Mouse (Mus musculus) large intestine, adult 2 months (tissue): ENCODE data around the gene Btbd35f6. TPM values are rescaled to one million over a fixed set of nuclear protein-coding genes. Genes with fewer than 3 reads are reported as not detected.
"Not testable (repeated sequence)": the region's sequence is repeated elsewhere in the genome, so short reads cannot be mapped to it uniquely, and the experiment has no call there.

Experiments used
- DNase-seq: peaks from one replicate; pipeline ENCODE4 v3.0.0-alpha.2; 2012; ENCODE audit warnings: low read depth, low spot score
- WGBS: fragments of 180-500 bp; shearing (Covaris S2); methylation state at CpG from one replicate; pipeline ENCODE4 v1.1.7; 2018; 5-methylcytosine and 5-hydroxymethylcytosine counted together
- polyA plus RNA-seq: library from polyadenylated mRNA; depleted of rRNA; stranded (reverse); fragments of >200 nt; gene quantifications from 2 replicates; pipeline ENCODE4 v1.2.3, GENCODE M21; 2012; rRNA removed

Btbd35f6 gene
- polyA plus RNA-seq, result not detected in 2 replicates

DNA sequence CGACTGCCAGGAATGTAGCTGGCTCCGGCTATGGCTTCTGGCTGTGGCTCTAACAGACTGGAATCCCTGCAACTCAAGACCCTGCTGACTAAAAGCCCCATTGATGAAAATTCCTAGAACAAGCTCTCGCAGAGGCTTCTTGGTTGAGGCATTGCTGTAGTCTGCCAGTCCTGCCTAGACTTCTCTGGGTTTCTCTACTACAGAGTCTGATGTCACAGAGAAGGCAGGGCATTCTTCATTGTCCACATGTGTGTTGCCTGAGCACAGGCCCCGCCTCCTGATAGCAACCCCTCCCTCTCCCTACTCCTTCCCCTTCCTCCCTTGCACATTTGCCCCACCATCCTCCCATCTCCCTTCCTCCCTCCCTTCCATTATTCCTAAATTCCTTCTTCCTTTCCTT lies at the start of gene Btbd35f6:
Btbd35f6 (minus strand) TSS at position 101 of the 400 bp plus-strand sequence.
- WGBS, result 58% methylated on average over 2 of the region's 4 CpGs
- not testable (repeated sequence) for DNase-seq

DNA sequence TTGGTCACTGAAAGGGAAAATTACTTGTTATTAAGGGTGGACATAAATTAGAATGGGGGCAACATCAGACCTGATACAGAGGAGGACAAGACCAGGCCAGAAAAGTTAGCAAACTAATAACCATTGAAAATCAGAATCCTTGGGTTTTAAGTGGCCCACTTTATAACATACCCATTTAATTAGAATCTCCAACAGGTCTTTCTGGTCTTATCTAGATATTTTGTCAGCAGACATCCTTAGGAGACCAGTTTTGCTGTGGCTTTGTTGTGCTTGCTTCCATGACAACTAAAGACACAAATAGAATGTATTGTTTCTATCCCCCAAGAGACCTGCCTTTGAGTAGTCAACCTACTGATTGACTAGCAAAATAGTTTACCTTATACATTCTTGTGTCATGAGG lies 30.4 kb upstream of the Btbd35f6 start, which contains the start of gene Gm21870:
Gm21870 (minus strand) TSS at position 101 of the 400 bp plus-strand sequence.
- not testable (repeated sequence) for DNase-seq

DNA sequence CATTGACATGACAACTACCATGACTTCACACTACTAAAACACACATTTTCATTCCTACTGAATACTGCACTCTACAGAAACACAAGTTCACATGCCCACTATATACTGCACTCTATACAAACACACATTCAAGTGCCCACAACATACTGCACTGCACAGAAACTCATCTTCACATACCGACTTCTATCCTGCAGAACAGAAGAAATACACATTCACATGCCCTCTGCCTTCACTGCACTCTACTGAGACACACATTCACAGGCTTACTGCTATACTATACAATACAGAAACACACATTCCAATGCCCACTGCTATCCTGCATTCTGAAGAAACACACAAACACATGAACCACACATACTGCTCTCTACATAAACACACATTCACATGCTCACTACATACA lies 26.1 kb downstream of the Btbd35f6 start:
- DNase-seq, result not testable (repeated sequence)
- WGBS, result no CpG with 5 or more reads among the region's 1 CpGs

DNA sequence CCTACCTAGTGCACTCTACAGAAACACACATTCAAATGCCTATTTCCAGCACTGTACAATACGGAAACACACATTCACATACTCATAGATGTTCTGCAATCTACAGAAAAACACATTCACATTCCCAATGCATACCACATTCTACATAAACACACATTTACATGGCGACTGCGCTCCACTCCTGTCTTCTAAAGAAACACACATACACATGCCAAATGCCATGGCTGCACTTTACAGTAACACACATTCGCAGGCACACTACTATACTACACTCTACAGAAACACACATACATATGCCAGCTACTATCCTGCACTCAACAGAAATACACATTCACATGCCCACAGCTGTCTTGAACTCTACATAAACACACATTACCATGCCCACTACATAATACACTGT lies 28.1 kb downstream of the Btbd35f6 start:
- not testable (repeated sequence) for DNase-seq
- WGBS, result 78% methylated on average over 4 of the region's 4 CpGs

DNA sequence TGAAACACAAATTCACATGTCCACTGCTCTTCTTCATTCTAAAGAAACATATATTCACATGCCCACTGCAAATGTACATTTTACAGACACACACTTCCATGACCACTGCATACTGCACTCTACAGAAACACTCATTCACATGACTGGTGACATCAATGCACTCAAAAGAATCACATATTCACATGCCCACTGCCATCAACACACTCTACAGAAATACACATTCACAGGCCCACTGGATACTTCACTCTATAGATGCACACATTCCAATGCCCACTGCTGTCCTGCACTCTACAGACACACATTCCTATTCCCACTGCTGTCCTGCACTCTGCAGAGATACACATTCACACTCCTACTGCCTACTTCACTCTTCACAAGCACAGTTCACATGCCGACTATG lies 30.0 kb downstream of the Btbd35f6 start:
- WGBS, result no CpG with 5 or more reads among the region's 1 CpGs

DNA sequence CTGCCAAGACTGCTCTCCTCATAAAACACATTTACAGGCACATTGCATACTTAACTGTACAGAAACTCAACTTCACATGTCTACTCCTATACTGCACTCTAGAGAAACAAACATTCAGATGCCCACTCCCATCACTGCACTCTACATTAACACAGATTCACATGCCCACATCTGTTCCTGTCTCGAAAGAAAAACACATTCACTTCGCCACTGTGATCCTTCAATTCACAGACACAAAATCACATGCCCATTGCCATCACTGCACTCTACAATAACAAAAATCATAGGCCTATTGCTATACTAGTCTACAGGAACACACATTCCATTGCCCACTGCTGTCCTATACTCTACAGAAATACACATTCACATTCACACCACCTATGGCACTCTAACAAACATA lies 30.9 kb downstream of the Btbd35f6 start:
- not testable (repeated sequence) for DNase-seq
- WGBS, result 77% methylated on average over 2 of the region's 2 CpGs

More for the DNA sequence above, 30.0 kb downstream of the Btbd35f6 start:
- DNase-seq, result not testable (repeated sequence)

Other genes with a start within 250 kb of the Btbd35f6 start
- gene Gm21870, start 30.3 kb upstream of the Btbd35f6 start, polyA plus RNA-seq, result not detected in 2 replicates
- gene Btbd35f9, start 205.0 kb upstream of the Btbd35f6 start, polyA plus RNA-seq, result not detected in 2 replicates